Mouse (Mus musculus): ENCODE data around the gene Pard3.

Pard3 gene

GRCm38 (mm10) chr8:127569212-127569611, 505.5 kb downstream of the Pard3 start:
- DNase-seq, result no peak

GRCm38 (mm10) chr8:127570527-127570926, 506.8 kb downstream of the Pard3 start:
- no peak for DNase-seq

GRCm38 (mm10) chr8:127572493-127572892, 508.8 kb downstream of the Pard3 start:
- DNase-seq, result no peak

- DNase-seq, result no peak
Measured at GRCm38 (mm10) chr8:127576657-127577056, 513.0 kb downstream of the Pard3 start.

GRCm38 (mm10) chr8:127577656-127578055, 514.0 kb downstream of the Pard3 start:
- DNase-seq, result no peak

- DNase-seq, result no peak
Measured at GRCm38 (mm10) chr8:127579436-127579835, 515.7 kb downstream of the Pard3 start.

- no peak for DNase-seq
Measured at GRCm38 (mm10) chr8:127583429-127583828, 519.7 kb downstream of the Pard3 start.

GRCm38 (mm10) chr8:127585618-127586017, 521.9 kb downstream of the Pard3 start:
- no peak for DNase-seq

GRCm38 (mm10) chr8:127586681-127587080, 523.0 kb downstream of the Pard3 start:
- no peak for DNase-seq

GRCm38 (mm10) chr8:127588313-127588712, 524.6 kb downstream of the Pard3 start:
- peak; percentile 75 for DNase-seq

GRCm38 (mm10) chr8:127589291-127589690, 525.6 kb downstream of the Pard3 start:
- peak; percentile 72 for DNase-seq

- DNase-seq, result no peak
Measured at GRCm38 (mm10) chr8:127590674-127591186, 527.0 kb downstream of the Pard3 start.

- DNase-seq, result no peak
Measured at GRCm38 (mm10) chr8:127592648-127593574, 529.2 kb downstream of the Pard3 start.

- no peak for DNase-seq
Measured at GRCm38 (mm10) chr8:127600641-127601040, 536.9 kb downstream of the Pard3 start.

- DNase-seq, result no peak
Measured at GRCm38 (mm10) chr8:127603062-127603461, 539.4 kb downstream of the Pard3 start.

GRCm38 (mm10) chr8:127608541-127609270, 545.0 kb downstream of the Pard3 start:
- no peak for DNase-seq

- DNase-seq, result no peak
Measured at GRCm38 (mm10) chr8:127609316-127609715, 545.6 kb downstream of the Pard3 start.

- DNase-seq, result no peak
Measured at GRCm38 (mm10) chr8:127614206-127614605, 550.5 kb downstream of the Pard3 start.

GRCm38 (mm10) chr8:127616681-127617080, 553.0 kb downstream of the Pard3 start:
- DNase-seq, result no peak

GRCm38 (mm10) chr8:127622137-127622536, 558.4 kb downstream of the Pard3 start:
- no peak for DNase-seq

- DNase-seq, result no peak
Measured at GRCm38 (mm10) chr8:127638232-127639087, 574.8 kb downstream of the Pard3 start.

GRCm38 (mm10) chr8:127639088-127639453, 575.4 kb downstream of the Pard3 start:
- no peak for DNase-seq

- DNase-seq, result no peak
Measured at GRCm38 (mm10) chr8:127655559-127655958, 591.9 kb downstream of the Pard3 start.

Data from thymus, postnatal 25 days (tissue).